Mouse (Mus musculus): ENCODE measurements around the gene Zfp672. TPM values are rescaled to one million over a fixed set of nuclear protein-coding genes. Genes with fewer than 3 reads are reported as not detected.

Zfp672 gene
- polyA plus RNA-seq, 1 experiment from 2014 or later, result 31.6 TPM

GRCm38 (mm10) chr11:58275756-58276155 is 54.4 kb downstream of the Zfp672 start:
- no peak overlapping the region for H3K4me3 ChIP-seq
- ATAC-seq (replicated peaks; ENCODE audit: insufficient number of reproducible peaks, insufficient read depth, low FRiP score, low read depth), result no peak
- H3K27ac ChIP-seq, result no peak overlapping the region
- H3K9ac ChIP-seq, result no peak overlapping the region
- no peaks in the 10 kb centered on the region for H3K9me3 ChIP-seq (replicated peaks)
- H3K4me2 ChIP-seq, result no peak overlapping the region
- H3K4me1 ChIP-seq (replicated peaks), result no peaks in the 10 kb centered on the region
- peaks cover 10% of the 10 kb centered on the region for H3K27me3 ChIP-seq
- 70% methylated on average over 4 of the region's 4 CpGs for WGBS
- H3K36me3 ChIP-seq, result no peaks in the 10 kb centered on the region

GRCm38 (mm10) chr11:58274572-58274971 is 55.6 kb downstream of the Zfp672 start, which contains the start of gene 4930438A08Rik:
Gene 4930438A08Rik, plus strand, starts transcription at chr11:58274799.
- Histone ChIP-seq H3K4me3 (no peak within 1 kb of the TSS), H3K27me3 (peaks cover 10% of the 10 kb centered on the region), H3K36me3 (no peaks in the 10 kb centered on the region), H3K9ac (no peak within 1 kb of the TSS), H3K27ac (no peak within 1 kb of the TSS), H3K4me1 (replicated peaks) (no peaks in the 10 kb centered on the region), H3K9me3 (replicated peaks) (no peaks in the 10 kb centered on the region), H3K4me2 (no peak within 1 kb of the TSS)
- 49% methylated on average over 2 of the region's 2 CpGs for WGBS
- ATAC-seq (replicated peaks; ENCODE audit: insufficient number of reproducible peaks, insufficient read depth, low FRiP score, low read depth), result no peak

- WGBS, result 79% methylated on average over 3 of the region's 3 CpGs
- peaks cover 3% of the 10 kb centered on the region; the same call in 1 of the 2 replicates for H3K27me3 ChIP-seq
Observed at GRCm38 (mm10) chr11:58268285-58268684, 61.9 kb downstream of the Zfp672 start.

More at GRCm38 (mm10) chr11:58268285-58268684, 61.9 kb downstream of the Zfp672 start:
- H3K4me3 ChIP-seq, result no peak overlapping the region
- H3K4me1 ChIP-seq (replicated peaks), result no peaks in the 10 kb centered on the region
- no peak overlapping the region for H3K4me2 ChIP-seq
- H3K36me3 ChIP-seq, result no peaks in the 10 kb centered on the region
- ATAC-seq (replicated peaks; ENCODE audit: insufficient number of reproducible peaks, insufficient read depth, low FRiP score, low read depth), result no peak
- H3K9ac ChIP-seq, result no peak overlapping the region
- H3K9me3 ChIP-seq (replicated peaks), result no peaks in the 10 kb centered on the region
- H3K27ac ChIP-seq, result no peak overlapping the region

Other genes starting within 250 kb of the Zfp672 start
- gene Gm12248, start 237.2 kb downstream of the Zfp672 start, polyA plus RNA-seq (2015; fragmentation: Nextera tagmentation; extraction: Ambion mirVana), result not detected in 2 replicates
- 67.6 and 81.1 TPM in 2 replicates for gene Cnot8, start 226.2 kb downstream of the Zfp672 start, polyA plus RNA-seq (2015; fragmentation: Nextera tagmentation; extraction: Ambion mirVana)
- gene Gemin5, start 161.8 kb downstream of the Zfp672 start, polyA plus RNA-seq (2015; fragmentation: Nextera tagmentation; extraction: Ambion mirVana), result 9.6 and 13.3 TPM in 2 replicates
- gene Mrpl22, start 158.7 kb downstream of the Zfp672 start, polyA plus RNA-seq (2015; fragmentation: Nextera tagmentation; extraction: Ambion mirVana), result 99.6 and 102 TPM in 2 replicates
- gene Igtp, start 130.8 kb downstream of the Zfp672 start, polyA plus RNA-seq (2015; fragmentation: Nextera tagmentation; extraction: Ambion mirVana), result 6.4 and 10.1 TPM in 2 replicates
- 4.2 and 5.7 TPM in 2 replicates for gene Irgm2, start 130.7 kb downstream of the Zfp672 start, polyA plus RNA-seq (2015; fragmentation: Nextera tagmentation; extraction: Ambion mirVana)
- not detected in 2 replicates for gene 4930438A08Rik, start 55.5 kb downstream of the Zfp672 start, polyA plus RNA-seq (2015; fragmentation: Nextera tagmentation; extraction: Ambion mirVana)
- gene Zfp692, start 23.3 kb downstream of the Zfp672 start, polyA plus RNA-seq (2015; fragmentation: Nextera tagmentation; extraction: Ambion mirVana), result 12.1 and 15.9 TPM in 2 replicates
- gene Sh3bp5l, start 385 bp upstream of the Zfp672 start, polyA plus RNA-seq (2015; fragmentation: Nextera tagmentation; extraction: Ambion mirVana), result 27.6 and 29.9 TPM in 2 replicates
- not detected in 2 replicates for gene Lypd8, start 48.7 kb upstream of the Zfp672 start, polyA plus RNA-seq (2015; fragmentation: Nextera tagmentation; extraction: Ambion mirVana)
- not detected in 2 replicates for gene 1810065E05Rik, start 90.8 kb upstream of the Zfp672 start, polyA plus RNA-seq (2015; fragmentation: Nextera tagmentation; extraction: Ambion mirVana)
- not detected in 2 replicates for gene Gm12253, start 102.2 kb upstream of the Zfp672 start, polyA plus RNA-seq (2015; fragmentation: Nextera tagmentation; extraction: Ambion mirVana)
- not detected in 2 replicates for gene Lypd9, start 122.6 kb upstream of the Zfp672 start, polyA plus RNA-seq (2015; fragmentation: Nextera tagmentation; extraction: Ambion mirVana)
- not detected in 2 replicates for gene Olfr30, start 131.9 kb upstream of the Zfp672 start, polyA plus RNA-seq (2015; fragmentation: Nextera tagmentation; extraction: Ambion mirVana)
- not detected in 2 replicates for gene Olfr332, start 162.2 kb upstream of the Zfp672 start, polyA plus RNA-seq (2015; fragmentation: Nextera tagmentation; extraction: Ambion mirVana)
- gene Olfr331, start 172.2 kb upstream of the Zfp672 start, polyA plus RNA-seq (2015; fragmentation: Nextera tagmentation; extraction: Ambion mirVana), result not detected in 2 replicates
- 0.11 TPM in 1 of 2 replicates, not detected in the other for gene Olfr330, start 204.5 kb upstream of the Zfp672 start, polyA plus RNA-seq (2015; fragmentation: Nextera tagmentation; extraction: Ambion mirVana)
- not detected in 2 replicates for gene Olfr329-ps, start 216.1 kb upstream of the Zfp672 start, polyA plus RNA-seq (2015; fragmentation: Nextera tagmentation; extraction: Ambion mirVana)
- gene Olfr328, start 225.3 kb upstream of the Zfp672 start, polyA plus RNA-seq (2015; fragmentation: Nextera tagmentation; extraction: Ambion mirVana), result not detected in 2 replicates
- gene Olfr224, start 240.2 kb upstream of the Zfp672 start, polyA plus RNA-seq (2015; fragmentation: Nextera tagmentation; extraction: Ambion mirVana), result 0.06 TPM in 1 of 2 replicates, not detected in the other
- gene Olfr325, start 247.4 kb upstream of the Zfp672 start, polyA plus RNA-seq (2015; fragmentation: Nextera tagmentation; extraction: Ambion mirVana), result not detected in 2 replicates